Mouse (Mus musculus): Measurements from ENCODE around the gene Zfp142. TPM values are rescaled to one million over a fixed set of nuclear protein-coding genes. Genes with fewer than 3 reads are reported as not detected.

Zfp142 gene
- polyA plus RNA-seq (2015; fragmentation: Nextera tagmentation; extraction: Ambion mirVana): 3.6 and 3.9 TPM in 2 replicates

- Histone ChIP-seq H3K9me3 (replicated peaks; ENCODE audit: low read length) (no peaks in the 10 kb centered on the region), H3K9ac (ENCODE audit: low read depth, low read length) (peak within 1 kb of the TSS; percentile 56), H3K4me1 (replicated peaks; ENCODE audit: insufficient read depth, low read length) (no peaks in the 10 kb centered on the region), H3K27ac (peak within 1 kb of the TSS; percentile 68), H3K27me3 (ENCODE audit: insufficient read depth, low read length) (no peaks in the 10 kb centered on the region), H3K4me3 (replicated peaks; ENCODE audit: low read depth, low read length) (peak within 1 kb of the TSS; percentile 72), H3K36me3 (ENCODE audit: insufficient read depth, low read length) (peaks cover 18% of the 10 kb centered on the region), H3K4me2 (ENCODE audit: low read length) (peak within 1 kb of the TSS; percentile 72)
- TF ChIP-seq CTCF (IDR thresholded peaks at IDR 0.05; ENCODE audit: low read depth): peak; percentile 29; the same call in 1 of the 2 replicates
- peak; percentile 100 for DNase-seq (ENCODE audit: low spot score)
- WGBS: under 1% methylated on average over 48 of the region's 48 CpGs
- ATAC-seq (replicated peaks; ENCODE audit: low FRiP score, low read depth): peak; percentile 99
These were observed at the start of gene Zfp142, which contains the start of gene Bcs1l for GRCm38 (mm10) chr1:74587773-74588445. Gene Zfp142 (minus strand): TSS chr1:74588246. Gene Bcs1l (plus strand): TSS chr1:74588289.

GRCm38 (mm10) chr1:74632734-74633133 lies 44.7 kb upstream of the Zfp142 start:
- Histone ChIP-seq H3K4me3 (replicated peaks; ENCODE audit: low read depth, low read length) (no peak overlapping the region), H3K4me2 (ENCODE audit: low read length) (no peak overlapping the region), H3K27me3 (ENCODE audit: insufficient read depth, low read length) (no peaks in the 10 kb centered on the region), H3K9me3 (replicated peaks; ENCODE audit: low read length) (no peaks in the 10 kb centered on the region), H3K36me3 (ENCODE audit: insufficient read depth, low read length) (no peaks in the 10 kb centered on the region), H3K4me1 (replicated peaks; ENCODE audit: insufficient read depth, low read length) (no peaks in the 10 kb centered on the region), H3K27ac (no peak overlapping the region), H3K9ac (ENCODE audit: low read depth, low read length) (no peak overlapping the region)
- 88% methylated on average over 4 of the region's 4 CpGs for WGBS
- ATAC-seq (replicated peaks; ENCODE audit: low FRiP score, low read depth) (no peak), DNase-seq (ENCODE audit: low spot score) (no peak)
- TF ChIP-seq CTCF (IDR thresholded peaks at IDR 0.05; ENCODE audit: low read depth): no peak

GRCm38 (mm10) chr1:74628001-74628400 lies 40.0 kb upstream of the Zfp142 start:
- Histone ChIP-seq H3K4me2 (ENCODE audit: low read length) (no peak overlapping the region), H3K36me3 (ENCODE audit: insufficient read depth, low read length) (no peaks in the 10 kb centered on the region), H3K27me3 (ENCODE audit: insufficient read depth, low read length) (no peaks in the 10 kb centered on the region), H3K27ac (no peak overlapping the region), H3K9me3 (replicated peaks; ENCODE audit: low read length) (no peaks in the 10 kb centered on the region), H3K4me1 (replicated peaks; ENCODE audit: insufficient read depth, low read length) (no peaks in the 10 kb centered on the region), H3K9ac (ENCODE audit: low read depth, low read length) (no peak overlapping the region), H3K4me3 (replicated peaks; ENCODE audit: low read depth, low read length) (no peak overlapping the region)
- 45% methylated on average over 7 of the region's 7 CpGs for WGBS
- no peak for ATAC-seq (replicated peaks; ENCODE audit: low FRiP score, low read depth)
- no peak for DNase-seq (ENCODE audit: low spot score)
- no peak for TF ChIP-seq CTCF (IDR thresholded peaks at IDR 0.05; ENCODE audit: low read depth)

- TF ChIP-seq CTCF (IDR thresholded peaks at IDR 0.05; ENCODE audit: low read depth): no peak
- H3K9me3 ChIP-seq (replicated peaks; ENCODE audit: low read length): no peaks in the 10 kb centered on the region
- WGBS: 87% methylated on average over 4 of the region's 4 CpGs
- H3K27ac ChIP-seq: no peak overlapping the region
- H3K4me1 ChIP-seq (replicated peaks; ENCODE audit: insufficient read depth, low read length): no peaks in the 10 kb centered on the region
- no peaks in the 10 kb centered on the region for H3K36me3 ChIP-seq (ENCODE audit: insufficient read depth, low read length)
- no peak overlapping the region for H3K4me2 ChIP-seq (ENCODE audit: low read length)
- H3K27me3 ChIP-seq (ENCODE audit: insufficient read depth, low read length): no peaks in the 10 kb centered on the region
- no peak overlapping the region for H3K9ac ChIP-seq (ENCODE audit: low read depth, low read length)
- H3K4me3 ChIP-seq (replicated peaks; ENCODE audit: low read depth, low read length): no peak overlapping the region
- DNase-seq (ENCODE audit: low spot score): no peak
- ATAC-seq (replicated peaks; ENCODE audit: low FRiP score, low read depth): no peak
These were observed 38.0 kb upstream of the Zfp142 start for GRCm38 (mm10) chr1:74626076-74626475.

- Histone ChIP-seq H3K27me3 (ENCODE audit: insufficient read depth, low read length) (no peaks in the 10 kb centered on the region), H3K9ac (ENCODE audit: low read depth, low read length) (no peak overlapping the region), H3K27ac (no peak overlapping the region), H3K9me3 (replicated peaks; ENCODE audit: low read length) (no peaks in the 10 kb centered on the region), H3K4me3 (replicated peaks; ENCODE audit: low read depth, low read length) (no peak overlapping the region), H3K36me3 (ENCODE audit: insufficient read depth, low read length) (no peaks in the 10 kb centered on the region), H3K4me1 (replicated peaks; ENCODE audit: insufficient read depth, low read length) (no peaks in the 10 kb centered on the region), H3K4me2 (ENCODE audit: low read length) (no peak overlapping the region)
- 82% methylated on average over 1 of the region's 1 CpGs for WGBS
- no peak for TF ChIP-seq CTCF (IDR thresholded peaks at IDR 0.05; ENCODE audit: low read depth)
- DNase-seq (ENCODE audit: low spot score) (no peak), ATAC-seq (replicated peaks; ENCODE audit: low FRiP score, low read depth) (no peak)
These were observed 36.1 kb upstream of the Zfp142 start for GRCm38 (mm10) chr1:74624183-74624582.

- Histone ChIP-seq H3K4me3 (replicated peaks; ENCODE audit: low read depth, low read length) (peak within 1 kb of the TSS; percentile 78), H3K36me3 (ENCODE audit: insufficient read depth, low read length) (peaks cover 14% of the 10 kb centered on the region), H3K9me3 (replicated peaks; ENCODE audit: low read length) (no peaks in the 10 kb centered on the region), H3K27me3 (ENCODE audit: insufficient read depth, low read length) (no peaks in the 10 kb centered on the region), H3K27ac (peak within 1 kb of the TSS; percentile 43), H3K4me1 (replicated peaks; ENCODE audit: insufficient read depth, low read length) (peaks cover 9% of the 10 kb centered on the region; the same call in 1 of the 2 replicates), H3K4me2 (ENCODE audit: low read length) (peak within 1 kb of the TSS; percentile 76), H3K9ac (ENCODE audit: low read depth, low read length) (peak within 1 kb of the TSS; percentile 78)
- TF ChIP-seq CTCF (IDR thresholded peaks at IDR 0.05; ENCODE audit: low read depth): no peak
- WGBS: 7% methylated on average over 25 of the region's 25 CpGs
- ATAC-seq (replicated peaks; ENCODE audit: low FRiP score, low read depth) (peak; percentile 78), DNase-seq (ENCODE audit: low spot score) (peak; percentile 97)
These were observed 13.4 kb upstream of the Zfp142 start, which contains the start of the genes Rnf25 and Stk36 for GRCm38 (mm10) chr1:74601267-74601962. Gene Rnf25 (minus strand): TSS chr1:74601397. Gene Stk36 (plus strand): TSS chr1:74601445.
